8 mouse cellular contexts compared by ENCODE assay signal in genomic region chr12:21133972-21134859, GRCm38 (mm10).
A peak's percentile ranks its signal among the peaks of the same experiment; 100 is the strongest.
DNase-seq lines count a peak whose midpoint lies in the region; ATAC-seq lines count a peak whose summit lies in the region.

No protein-coding gene starts in this region.

- H3K9ac ChIP-seq in heart, embryonic 14.5 days (ENCODE audit: low read length), result 0 out of 2 replicates have a peak overlapping the region, but pooled peaks have one; percentile 16
- H3K9ac ChIP-seq in heart, embryonic 12.5 days, result no peak overlapping the region

- no peaks in the 10 kb centered on the region for H3K9me3 ChIP-seq in heart, embryonic 14.5 days (ENCODE audit: control insufficient read depth, low read length)
- no peaks in the 10 kb centered on the region for H3K9me3 ChIP-seq in heart, embryonic 12.5 days (replicated peaks)

- H3K27ac ChIP-seq in heart, embryonic 14.5 days (replicated peaks in 1 of 2; ENCODE audit: control insufficient read depth in 1 of 2, insufficient read depth in 1 of 2, low read depth in 2 of 2, low read length in 2 of 2), result peak overlapping the region in 1 of 2 experiments; percentile 46; a peak in 1 of 4 replicates
- H3K27ac ChIP-seq in heart, embryonic 12.5 days (ENCODE audit: poor library complexity, severe bottlenecking), result no peak overlapping the region

- H3K4me1 ChIP-seq in heart, embryonic 14.5 days (ENCODE audit: control insufficient read depth in 2 of 2, insufficient read depth in 2 of 2, low read length in 2 of 2), result peaks cover 50 to 67% of the 10 kb centered on the region in 2 experiments
- H3K4me1 ChIP-seq in heart, embryonic 12.5 days (replicated peaks), result peaks cover 86% of the 10 kb centered on the region

- peak; percentile 16 for DNase-seq in A20 (ENCODE audit: low read depth, low spot score)
- DNase-seq in WW6 (ENCODE audit: low read depth, low spot score), result peak; percentile 67
- DNase-seq in kidney, postnatal 14 days, result peak; percentile 32
- no peak for DNase-seq in layer of hippocampus, adult 9-11 months
- no peak for DNase-seq in left cerebral cortex, adult 9 months (ENCODE audit: low spot score in 2 of 2)

- no peak overlapping the region for H3K4me3 ChIP-seq in heart, embryonic 14.5 days (ENCODE audit: control insufficient read depth in 1 of 2, insufficient read depth in 1 of 2, low read depth in 1 of 2, low read length in 2 of 2)
- no peak overlapping the region for H3K4me3 ChIP-seq in heart, embryonic 12.5 days

- no peaks in the 10 kb centered on the region for H3K27me3 ChIP-seq in heart, embryonic 14.5 days (ENCODE audit: control insufficient read depth, insufficient read depth, low read length)
- H3K27me3 ChIP-seq in heart, embryonic 12.5 days (replicated peaks), result no peaks in the 10 kb centered on the region

- no peaks in the 10 kb centered on the region for H3K36me3 ChIP-seq in heart, embryonic 14.5 days (ENCODE audit: control insufficient read depth, insufficient read depth, low read length)
- no peaks in the 10 kb centered on the region for H3K36me3 ChIP-seq in heart, embryonic 12.5 days

- WGBS in heart, embryonic 14.5 days, result 70% methylated on average over 17 of the region's 17 CpGs
- WGBS in heart, embryonic 12.5 days, result 60% methylated on average over 17 of the region's 17 CpGs

- no peak for ATAC-seq in heart, embryonic 14.5 days (ENCODE audit: insufficient number of reproducible peaks, insufficient read depth, low FRiP score, low read depth)
- ATAC-seq in heart, embryonic 12.5 days (ENCODE audit: insufficient number of reproducible peaks, low FRiP score), result no peak
- ATAC-seq in megakaryocyte, adult 5-6 weeks (ENCODE audit: poor library complexity, severe bottlenecking), result no peak

- H3K4me2 ChIP-seq in heart, embryonic 14.5 days (ENCODE audit: low read length), result no peak overlapping the region
- H3K4me2 ChIP-seq in heart, embryonic 12.5 days, result no peak overlapping the region

Comparison
In these comparisons a context has a peak if more than half of its experiments do, and no peak if none do; other contexts are left out.
1. DNase-seq: peak in A20 (single experiment), WW6 (single experiment) and kidney, postnatal 14 days (single experiment); none in layer of hippocampus, adult 9-11 months (single experiment) and left cerebral cortex, adult 9 months (0 of 2).